Mouse (Mus musculus): ENCODE data around the gene Slc4a3. TPM values are rescaled to one million over a fixed set of nuclear protein-coding genes. Genes with fewer than 3 reads are reported as not detected.

Slc4a3 gene
- polyA plus RNA-seq, 1 experiment, result 29.7 TPM

GRCm38 (mm10) chr1:75608625-75609263 lies 62.7 kb downstream of the Slc4a3 start:
- Histone ChIP-seq H3K4me3 (replicated peaks; ENCODE audit: extremely low read depth, low read depth, low read length) (no peak overlapping the region), H3K4me1 (ENCODE audit: control insufficient read depth, insufficient read depth, low read length) (no peaks in the 10 kb centered on the region)
- no peak for DNase-seq
- 77% methylated on average over 11 of the region's 11 CpGs for WGBS
- TF ChIP-seq CTCF (IDR thresholded peaks at IDR 0.05; ENCODE audit: insufficient read depth, low read length) (no peak), POLR2A (IDR thresholded peaks at IDR 0.05; ENCODE audit: borderline replicate concordance, extremely low read depth, low read depth, low read length) (no peak)

- TF ChIP-seq CTCF (IDR thresholded peaks at IDR 0.05; ENCODE audit: insufficient read depth, low read length) (no peak), POLR2A (IDR thresholded peaks at IDR 0.05; ENCODE audit: borderline replicate concordance, extremely low read depth, low read depth, low read length) (no peak)
- Histone ChIP-seq H3K4me1 (ENCODE audit: control insufficient read depth, insufficient read depth, low read length) (no peaks in the 10 kb centered on the region), H3K4me3 (replicated peaks; ENCODE audit: extremely low read depth, low read depth, low read length) (no peak overlapping the region)
- no peak for DNase-seq
- 82% methylated on average over 9 of the region's 9 CpGs for WGBS
Observed at GRCm38 (mm10) chr1:75609264-75609662, 63.2 kb downstream of the Slc4a3 start.

DNA sequence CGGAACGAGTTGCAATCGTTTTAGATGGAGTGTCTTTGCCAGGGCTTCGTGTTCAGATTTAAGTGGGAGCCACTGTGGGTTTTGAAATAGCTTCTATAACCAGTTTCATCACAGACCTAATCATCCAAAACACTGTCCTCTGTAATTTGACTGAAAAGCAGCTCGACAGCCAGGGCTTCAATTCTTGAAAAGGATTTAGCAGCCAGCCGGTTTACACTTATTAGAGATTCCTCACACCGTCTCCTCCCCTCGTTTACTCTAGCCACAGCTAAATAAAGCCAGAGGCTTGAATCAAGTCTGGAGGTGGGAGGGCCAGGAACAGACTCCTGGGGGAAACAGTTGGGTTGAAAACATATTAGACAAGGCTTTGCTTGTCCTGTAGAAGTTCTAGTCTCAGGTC lies 64.5 kb downstream of the Slc4a3 start:
- 54% methylated on average over 8 of the region's 8 CpGs for WGBS
- no peak overlapping the region for H3K4me3 ChIP-seq (replicated peaks; ENCODE audit: extremely low read depth, low read depth, low read length)
- H3K4me1 ChIP-seq (ENCODE audit: control insufficient read depth, insufficient read depth, low read length), result no peaks in the 10 kb centered on the region
- no peak for TF ChIP-seq CTCF (IDR thresholded peaks at IDR 0.05; ENCODE audit: insufficient read depth, low read length)
- no peak for TF ChIP-seq POLR2A (IDR thresholded peaks at IDR 0.05; ENCODE audit: borderline replicate concordance, extremely low read depth, low read depth, low read length)
- DNase-seq, result no peak

Other genes with a start within 250 kb of the Slc4a3 start
- gene Dnpep, start 228.3 kb upstream of the Slc4a3 start, polyA plus RNA-seq (2012; rRNA removed), result 104 and 129 TPM in 2 replicates
- gene Des, start 185.9 kb upstream of the Slc4a3 start, polyA plus RNA-seq (2012; rRNA removed), result 107 and 185 TPM in 2 replicates
- 31.5 and 35.0 TPM in 2 replicates for gene Speg, start 171.0 kb upstream of the Slc4a3 start, polyA plus RNA-seq (2012; rRNA removed)
- 106 and 125 TPM in 2 replicates for gene Gmppa, start 110.3 kb upstream of the Slc4a3 start, polyA plus RNA-seq (2012; rRNA removed)
- 0.05 TPM in 1 of 2 replicates, not detected in the other for gene Asic4, start 95.8 kb upstream of the Slc4a3 start, polyA plus RNA-seq (2012; rRNA removed)
- gene Chpf, start 67.0 kb upstream of the Slc4a3 start, polyA plus RNA-seq (2012; rRNA removed), result 89.7 and 127 TPM in 2 replicates
- gene Tmem198, start 66.7 kb upstream of the Slc4a3 start, polyA plus RNA-seq (2012; rRNA removed), result 5.2 and 7.4 TPM in 2 replicates
- 20.7 and 26.1 TPM in 2 replicates for gene Obsl1, start 39.8 kb upstream of the Slc4a3 start, polyA plus RNA-seq (2012; rRNA removed)
- 13.6 and 14.3 TPM in 2 replicates for gene Inha, start 39.2 kb upstream of the Slc4a3 start, polyA plus RNA-seq (2012; rRNA removed)
- 44.1 and 50.6 TPM in 2 replicates for gene Stk11ip, start 24.7 kb upstream of the Slc4a3 start, polyA plus RNA-seq (2012; rRNA removed)